Mouse (Mus musculus) right cerebral cortex, postnatal 10 days (tissue): ENCODE results near the gene 4933400A11Rik.
A peak's percentile ranks its signal among the peaks of the same experiment; 100 is the strongest.

ENCODE experiments used
- DNase-seq, 2 experiments: peaks; one replicate each; pipeline ENCODE4 v3.0.0; 2021; ENCODE audit warnings: low spot score in 2 of 2

The 4933400A11Rik gene

GRCm38 (mm10) chrX:169779535-169779934 lies at the start of gene 4933400A11Rik:
Gene 4933400A11Rik, minus strand, starts transcription at chrX:169779635.
- no peak for DNase-seq

DNA sequence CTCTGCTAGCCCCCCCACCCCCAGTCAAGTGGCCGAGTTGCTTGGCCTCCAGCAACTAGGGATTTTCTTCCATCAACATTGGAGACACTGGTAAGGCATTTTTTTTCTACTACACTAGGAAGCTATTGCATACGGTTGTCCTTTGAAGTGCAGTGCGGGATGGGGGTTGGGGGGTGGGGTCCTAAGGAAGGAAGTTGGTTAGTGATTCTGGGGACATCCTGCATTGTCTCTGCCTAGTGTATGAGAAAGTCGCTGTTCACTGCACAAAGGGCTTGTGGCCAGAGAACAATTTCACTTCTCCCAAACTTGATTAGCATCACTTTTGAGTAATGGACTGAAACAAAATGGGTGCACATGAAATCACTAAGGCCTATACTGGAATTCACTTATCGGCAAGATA lies 48.7 kb upstream of the 4933400A11Rik start:
- no peak for DNase-seq

- DNase-seq: no peak
Observed at GRCm38 (mm10) chrX:169827720-169828119, 48.3 kb upstream of the 4933400A11Rik start.

GRCm38 (mm10) chrX:169826947-169827346 lies 47.5 kb upstream of the 4933400A11Rik start:
- DNase-seq: peak; percentile 46 to 57

GRCm38 (mm10) chrX:169813673-169814072 lies 34.2 kb upstream of the 4933400A11Rik start:
- DNase-seq: no peak

DNA sequence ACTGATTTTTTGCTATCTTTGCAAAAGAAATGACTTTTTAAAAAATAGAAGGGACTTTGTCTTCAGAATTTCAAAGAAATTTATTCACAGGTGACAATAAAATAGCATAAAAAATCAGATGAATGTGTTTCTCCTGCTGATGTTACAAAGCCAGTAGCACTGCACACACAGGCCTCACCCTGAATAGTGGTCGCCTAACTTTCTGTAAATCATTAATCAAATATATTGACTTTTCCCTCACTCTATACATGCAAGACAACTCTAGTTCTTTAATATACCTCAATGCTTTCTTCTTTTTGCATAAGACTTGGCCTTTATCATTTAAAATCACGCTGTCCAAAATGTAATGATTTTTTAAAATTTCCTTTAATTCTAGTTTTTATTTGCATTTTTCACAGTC lies 32.3 kb upstream of the 4933400A11Rik start:
- no peak for DNase-seq

- no peak for DNase-seq
Observed at GRCm38 (mm10) chrX:169811318-169811717, 31.9 kb upstream of the 4933400A11Rik start.

GRCm38 (mm10) chrX:169807744-169808143 lies 28.3 kb upstream of the 4933400A11Rik start:
- DNase-seq: no peak

DNA sequence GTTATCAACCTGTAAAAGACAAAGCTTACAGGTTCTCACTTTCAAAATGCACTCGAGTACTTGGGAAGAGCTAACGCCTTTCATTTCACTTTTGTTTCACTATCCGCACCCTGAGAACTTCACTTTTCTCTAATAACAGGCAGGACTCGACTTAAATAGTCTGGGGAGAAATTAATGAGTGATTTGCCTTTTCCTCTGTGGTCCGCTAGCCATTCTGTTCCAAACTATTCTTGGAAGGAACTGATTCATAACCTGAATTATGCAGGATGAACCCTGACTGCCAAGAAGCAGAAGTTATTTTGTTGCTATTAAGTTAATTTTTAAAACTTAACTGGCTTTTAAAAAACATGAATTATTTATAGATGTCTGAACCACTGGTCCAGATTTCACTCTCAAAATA lies 26.4 kb upstream of the 4933400A11Rik start:
- DNase-seq: no peak

- no peak for DNase-seq
Observed at GRCm38 (mm10) chrX:169800238-169800637, 20.8 kb upstream of the 4933400A11Rik start.

GRCm38 (mm10) chrX:169798987-169799680 lies 19.7 kb upstream of the 4933400A11Rik start:
- DNase-seq: peak; percentile 39 to 62

DNA sequence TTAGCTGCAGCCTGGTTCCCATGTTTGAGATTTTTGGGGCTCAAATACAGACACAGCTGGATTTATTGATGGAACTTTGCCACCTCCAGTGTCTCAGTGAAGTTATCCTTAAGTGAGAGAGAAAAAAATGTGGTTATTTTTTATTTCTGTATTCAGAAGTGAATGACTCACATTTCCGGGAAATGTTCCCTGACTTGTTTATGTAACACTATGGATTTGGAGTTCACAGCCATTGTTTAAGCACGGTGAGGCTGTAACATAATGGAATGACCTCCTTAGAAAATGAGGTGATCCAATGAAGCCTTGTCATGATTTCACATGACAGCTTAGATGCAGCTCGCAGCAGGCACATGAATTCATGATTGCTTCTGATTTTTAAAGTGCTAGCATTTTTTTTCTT lies 17.7 kb upstream of the 4933400A11Rik start:
- DNase-seq: no peak

GRCm38 (mm10) chrX:169794831-169795311 lies 15.4 kb upstream of the 4933400A11Rik start:
- no peak for DNase-seq

- DNase-seq: no peak
Observed at GRCm38 (mm10) chrX:169794421-169794820, 15.0 kb upstream of the 4933400A11Rik start.

GRCm38 (mm10) chrX:169792879-169793278 lies 13.4 kb upstream of the 4933400A11Rik start:
- DNase-seq: no peak

DNA sequence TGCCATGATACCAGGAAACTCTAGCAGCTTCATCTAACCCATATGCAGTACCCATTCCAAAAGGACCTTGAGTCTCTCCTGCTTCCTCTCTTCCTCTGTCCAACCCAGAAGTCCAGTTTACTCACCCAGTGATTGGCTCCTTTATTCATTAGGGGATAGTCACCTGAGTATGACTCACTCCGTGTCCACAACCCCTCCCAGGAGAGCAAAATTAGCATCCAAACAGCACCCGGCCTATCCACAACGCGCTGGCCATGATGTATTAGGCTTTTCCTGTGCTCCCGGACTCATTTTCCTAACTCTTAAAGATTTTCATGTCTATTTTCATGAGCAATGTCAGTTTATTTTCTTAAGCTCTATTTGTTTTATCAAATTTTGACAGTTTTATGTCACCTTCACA lies 10.3 kb upstream of the 4933400A11Rik start:
- DNase-seq: no peak

GRCm38 (mm10) chrX:169758001-169758400 lies 21.4 kb downstream of the 4933400A11Rik start:
- no peak for DNase-seq

DNA sequence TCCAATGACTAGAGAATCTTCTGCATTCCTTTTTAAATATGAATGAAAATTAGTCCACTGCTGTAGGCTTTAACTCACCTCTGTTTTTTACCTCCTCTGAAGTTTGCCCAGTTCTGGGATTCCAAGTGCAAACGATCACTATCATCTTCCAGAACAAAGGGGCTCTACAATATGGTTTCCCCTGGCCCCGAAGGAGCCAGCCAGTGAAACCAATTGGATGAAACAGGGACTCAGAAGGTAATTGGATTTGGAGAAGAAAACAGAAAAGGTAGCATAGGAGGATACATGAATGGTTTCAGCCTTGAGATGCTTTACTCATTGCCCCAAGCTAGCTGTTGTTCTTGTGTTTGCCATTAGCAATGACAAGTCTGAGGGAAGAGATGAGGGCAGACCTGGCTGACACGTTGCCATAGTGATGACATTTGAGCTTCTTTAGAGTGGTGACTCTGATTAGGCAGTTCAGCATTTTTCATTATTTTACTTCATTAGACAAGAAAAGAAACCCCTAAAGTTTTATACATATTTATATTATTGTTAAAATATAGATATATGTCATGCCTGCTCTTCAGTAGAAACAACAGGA lies 44.0 kb downstream of the 4933400A11Rik start:
- DNase-seq: no peak
